Mouse (Mus musculus) hindbrain, embryonic 10.5 days (tissue): ENCODE results near the gene Bcl7a. TPM values are rescaled to one million over a fixed set of nuclear protein-coding genes. Genes with fewer than 3 reads are reported as not detected.

Experiments
- DNase-seq: peaks from one replicate; pipeline ENCODE4 v3.0.0-alpha.2; 2017; ENCODE audit warnings: low spot score
- H3K27ac ChIP-seq: fragments of 300-500 bp; sonication (generic); 2 replicates; pipeline ENCODE4 v1.5.1; 2016; ENCODE audit warnings: mild to moderate bottlenecking, moderate library complexity
- H3K27me3 ChIP-seq: fragments of 300-500 bp; sonication (generic); 2 replicates; pipeline ENCODE4 v1.6.1; 2016; ENCODE audit warnings: mild to moderate bottlenecking; ENCODE audit not compliant: poor library complexity, insufficient read depth, severe bottlenecking
- H3K36me3 ChIP-seq: fragments of 300-500 bp; sonication (generic); 2 replicates; pipeline ENCODE4 v1.6.1; 2016; ENCODE audit warnings: mild to moderate bottlenecking, moderate library complexity
- H3K4me1 ChIP-seq: fragments of 300-500 bp; sonication (generic); replicated peaks from 2 replicates; pipeline ENCODE4 v1.6.1; 2016; ENCODE audit warnings: mild to moderate bottlenecking
- H3K4me3 ChIP-seq: fragments of 300-500 bp; sonication (generic); 2 replicates; pipeline ENCODE4 v1.5.1; 2016; ENCODE audit warnings: mild to moderate bottlenecking, moderate library complexity
- H3K9me3 ChIP-seq: fragments of 300-500 bp; sonication (generic); 2 replicates; pipeline ENCODE4 v1.6.1; 2016; ENCODE audit warnings: mild to moderate bottlenecking, moderate library complexity
- WGBS: fragments of 180-500 bp; shearing (Covaris S2); methylation state at CpG from one replicate; pipeline ENCODE4 v1.1.7; 2016; 5-methylcytosine and 5-hydroxymethylcytosine counted together
- polyA plus RNA-seq: library from polyadenylated mRNA; unstranded; fragments of >200 nt; fragmentation: Nextera tagmentation; extraction: Ambion mirVana; gene quantifications from 2 replicates; pipeline ENCODE4 v1.2.1, GENCODE M21; 2016

Gene Bcl7a
- polyA plus RNA-seq, 1 experiment from 2014 or later, result 48.0 TPM

DNA sequence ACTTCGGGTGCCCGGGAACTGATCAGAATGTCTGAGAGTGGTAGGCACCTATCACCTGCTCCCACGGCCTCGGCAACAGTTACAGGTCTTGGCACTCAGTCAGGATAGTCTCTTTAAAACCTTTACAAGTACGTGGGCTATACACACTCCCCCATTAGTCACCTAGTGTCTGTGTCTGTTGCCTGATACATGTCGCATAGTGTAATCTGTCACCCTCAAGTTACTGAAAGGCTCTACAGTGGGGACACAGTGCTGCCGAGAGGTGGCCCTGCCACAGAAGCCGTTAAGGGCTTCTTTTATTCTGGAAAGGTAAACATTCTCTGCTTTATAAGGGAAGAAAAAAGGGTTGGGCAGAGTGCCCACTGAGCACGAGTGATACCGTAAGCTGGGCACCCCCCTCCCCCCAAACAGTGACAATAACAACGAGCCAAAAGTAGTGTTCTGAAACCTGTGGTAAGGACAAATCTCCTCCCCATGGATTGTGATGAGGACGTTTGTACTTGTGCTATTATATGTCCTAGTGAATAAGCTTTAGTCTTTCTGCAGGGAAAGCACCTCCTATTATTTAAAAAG, 30.5 kb upstream of the Bcl7a start:
- H3K27ac ChIP-seq, result no peak overlapping the region
- no peaks in the 10 kb centered on the region for H3K36me3 ChIP-seq
- DNase-seq, result no peak
- H3K9me3 ChIP-seq, result no peaks in the 10 kb centered on the region
- WGBS, result 74% methylated on average over 12 of the region's 12 CpGs
- no peak overlapping the region for H3K4me3 ChIP-seq
- peaks cover 40% of the 10 kb centered on the region for H3K4me1 ChIP-seq
- H3K27me3 ChIP-seq, result no peaks in the 10 kb centered on the region; the same call in 1 of the 2 replicates

DNA sequence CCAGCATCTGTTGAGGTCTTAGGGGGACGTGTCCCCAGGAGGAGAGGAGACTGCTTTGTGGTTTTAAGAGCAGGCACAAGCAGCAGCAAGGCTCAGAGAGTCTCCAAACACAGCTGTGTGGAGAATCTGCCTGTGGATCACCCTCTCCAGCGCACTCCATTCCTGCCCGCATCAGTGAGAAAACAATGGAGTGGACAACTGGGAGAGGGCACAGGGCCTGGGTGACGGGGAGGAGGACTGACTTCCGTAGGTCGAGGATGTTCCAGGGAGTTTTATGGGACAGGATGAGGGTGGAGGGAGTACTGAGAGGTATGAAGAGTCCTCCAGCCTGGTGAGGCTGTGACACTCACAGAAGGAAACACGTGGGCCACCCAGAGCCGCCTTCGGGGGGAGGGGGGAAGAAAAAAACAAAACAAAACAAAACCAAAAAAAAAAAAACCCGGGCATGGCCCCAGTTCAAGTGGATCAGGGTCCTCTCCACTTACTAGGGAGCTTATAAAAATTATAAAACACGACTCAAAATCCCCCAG, 29.7 kb upstream of the Bcl7a start:
- Histone ChIP-seq H3K9me3 (no peaks in the 10 kb centered on the region), H3K27ac (no peak overlapping the region), H3K4me1 (peaks cover 43% of the 10 kb centered on the region), H3K4me3 (no peak overlapping the region), H3K27me3 (no peaks in the 10 kb centered on the region; the same call in 1 of the 2 replicates), H3K36me3 (no peaks in the 10 kb centered on the region)
- DNase-seq, result no peak
- 64% methylated on average over 11 of the region's 11 CpGs for WGBS

DNA sequence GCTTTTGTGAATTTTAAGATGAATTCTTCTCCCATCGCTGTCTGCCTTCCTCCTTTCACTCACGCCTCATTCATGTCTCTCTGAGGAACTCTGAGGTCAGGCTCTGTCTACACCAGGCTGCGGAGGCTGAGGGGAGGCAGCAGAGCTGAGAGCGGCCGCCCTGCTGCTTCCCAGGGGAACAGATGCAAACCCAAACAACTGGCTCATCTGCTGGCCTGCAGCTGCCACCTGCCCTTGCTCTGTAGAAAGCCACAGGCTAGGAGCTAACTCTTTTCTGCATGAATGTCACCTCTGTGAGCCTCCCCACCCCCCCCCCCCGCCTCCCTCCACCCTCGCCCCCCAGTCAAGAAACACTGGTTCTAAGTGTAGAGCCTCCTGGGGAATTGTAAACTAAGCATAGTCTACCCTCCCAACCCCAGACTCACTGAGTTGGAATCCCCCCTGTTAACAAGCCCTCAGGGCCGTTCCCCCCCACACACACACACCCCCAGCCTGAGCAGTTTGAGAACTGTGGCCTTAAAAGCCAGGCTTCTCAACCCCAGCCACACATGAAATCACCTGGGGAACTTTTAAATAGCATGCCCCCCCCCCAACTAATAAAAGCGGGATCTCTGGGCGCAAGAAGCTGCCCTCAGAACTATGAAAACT, 28.3 kb upstream of the Bcl7a start:
- no peaks in the 10 kb centered on the region; the same call in 1 of the 2 replicates for H3K27me3 ChIP-seq
- peaks cover 38% of the 10 kb centered on the region for H3K4me1 ChIP-seq
- no peak overlapping the region for H3K4me3 ChIP-seq
- 29% methylated on average over 10 of the region's 10 CpGs for WGBS
- no peaks in the 10 kb centered on the region for H3K36me3 ChIP-seq
- peak; percentile 61 for DNase-seq
- H3K9me3 ChIP-seq, result no peaks in the 10 kb centered on the region
- peak overlapping the region; percentile 57 for H3K27ac ChIP-seq

DNA sequence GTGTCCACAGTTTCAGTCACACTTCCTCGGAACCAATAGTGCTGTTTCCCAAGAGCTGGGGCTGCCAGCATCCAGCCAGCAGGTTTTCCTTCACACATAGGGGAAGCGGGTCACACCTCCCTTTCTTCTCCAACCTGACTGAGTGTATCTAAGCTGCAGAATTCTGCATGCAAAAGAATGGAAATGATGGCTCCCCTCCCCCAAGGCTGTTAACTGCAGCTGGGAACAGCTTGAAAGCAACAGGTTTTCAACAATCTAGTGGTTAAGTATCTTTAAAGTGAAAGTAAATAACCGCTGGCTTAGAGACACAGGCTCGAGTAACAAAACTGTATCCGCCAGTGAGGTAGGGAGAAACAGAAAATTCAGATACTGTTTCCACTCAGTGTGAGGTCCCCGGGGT, 25.6 kb upstream of the Bcl7a start:
- Histone ChIP-seq H3K27me3 (no peaks in the 10 kb centered on the region), H3K4me1 (peaks cover 37% of the 10 kb centered on the region), H3K9me3 (no peaks in the 10 kb centered on the region), H3K27ac (no peak overlapping the region), H3K4me3 (peak overlapping the region; percentile 30; the same call in 1 of the 2 replicates), H3K36me3 (no peaks in the 10 kb centered on the region)
- no peak for DNase-seq
- 34% methylated on average over 6 of the region's 6 CpGs for WGBS

DNA sequence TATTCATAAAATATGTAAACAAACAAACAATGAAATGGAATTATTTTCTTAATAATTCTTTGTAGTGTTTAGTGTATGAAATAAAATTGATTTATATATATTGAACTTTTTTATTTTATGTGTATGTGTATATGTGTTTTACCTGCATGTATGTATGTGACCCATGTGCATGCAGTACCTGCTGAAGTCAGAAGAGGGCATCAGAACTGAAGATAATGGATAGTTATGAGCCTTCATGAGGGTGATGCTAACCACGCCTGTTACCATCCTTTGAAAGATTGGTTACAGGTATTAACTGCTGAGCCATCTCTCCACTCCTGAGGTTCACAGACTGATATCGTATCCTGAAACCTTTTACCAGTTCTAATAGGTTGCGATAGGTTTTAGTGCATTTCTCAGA, 23.5 kb upstream of the Bcl7a start:
- DNase-seq, result no peak
- Histone ChIP-seq H3K36me3 (no peaks in the 10 kb centered on the region), H3K27me3 (no peaks in the 10 kb centered on the region), H3K4me1 (peaks cover 34% of the 10 kb centered on the region), H3K9me3 (no peaks in the 10 kb centered on the region), H3K4me3 (no peak overlapping the region), H3K27ac (no peak overlapping the region)
- whole genome bisulfite sequencing, result 98% methylated on average over 3 of the region's 3 CpGs

DNA sequence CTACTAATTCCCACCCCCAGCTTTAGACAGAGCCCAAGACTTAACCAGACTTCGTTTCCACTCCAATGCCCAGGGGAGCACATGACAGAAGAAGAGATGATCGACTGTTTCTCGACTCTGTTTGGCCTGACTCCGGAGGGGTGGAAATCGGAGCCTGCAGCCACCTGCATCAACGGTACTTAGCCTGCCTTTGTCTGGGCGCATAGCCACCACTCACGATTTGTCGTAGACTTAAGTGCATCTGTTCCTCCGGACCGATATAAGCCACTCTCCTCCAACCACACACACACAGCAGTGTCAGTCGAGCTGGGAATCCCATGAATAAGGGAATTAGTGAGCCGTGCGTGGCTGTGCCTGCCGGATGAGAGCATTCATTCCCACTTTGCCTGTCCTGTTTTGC, 19.4 kb upstream of the Bcl7a start:
- Histone ChIP-seq H3K4me1 (peaks cover 31% of the 10 kb centered on the region), H3K36me3 (no peaks in the 10 kb centered on the region), H3K27me3 (peaks cover 11% of the 10 kb centered on the region; the same call in 1 of the 2 replicates), H3K9me3 (no peaks in the 10 kb centered on the region), H3K4me3 (peak overlapping the region; percentile 18; the same call in 1 of the 2 replicates), H3K27ac (peak overlapping the region; percentile 64)
- DNase-seq, result peak; percentile 44
- 21% methylated on average over 15 of the region's 15 CpGs for WGBS

DNA sequence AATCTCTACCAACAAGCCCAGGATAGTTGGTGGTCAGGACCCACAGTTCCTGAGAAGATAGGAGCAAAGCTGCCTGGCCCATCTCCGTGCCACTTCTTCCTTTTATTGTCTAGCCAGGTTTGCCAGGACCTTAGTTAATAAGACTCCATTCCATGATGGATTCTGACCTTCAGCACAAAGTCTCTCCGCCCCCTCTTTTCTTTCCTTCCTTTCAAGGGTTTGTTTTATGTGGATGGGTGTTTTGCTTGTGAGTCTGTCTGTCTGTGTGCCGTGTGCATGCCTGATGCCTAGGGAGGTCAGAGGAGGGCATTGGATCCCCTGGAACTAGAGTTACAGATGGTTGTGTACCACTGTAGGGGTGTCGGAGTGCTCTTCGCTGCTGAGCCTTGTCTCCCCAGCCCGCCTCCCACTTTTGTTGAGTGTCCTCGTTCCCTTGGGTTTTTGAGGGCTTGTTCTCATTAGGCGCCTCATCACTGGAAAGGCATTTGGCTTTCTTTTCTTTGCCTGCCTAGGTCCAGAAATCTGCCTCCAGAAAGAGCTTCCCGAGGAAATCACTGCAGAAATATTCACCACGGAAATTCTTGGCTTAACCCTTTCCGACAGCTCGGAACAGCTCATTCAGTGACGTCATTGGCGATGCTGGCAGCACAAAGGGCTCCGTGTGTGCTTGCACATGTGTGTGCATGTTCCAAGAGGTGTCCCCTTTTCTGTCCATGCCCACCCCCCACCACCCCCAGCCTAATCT, 17.5 kb upstream of the Bcl7a start:
- Histone ChIP-seq H3K27ac (peak overlapping the region; percentile 50; the same call in 1 of the 2 replicates), H3K4me1 (peaks cover 31% of the 10 kb centered on the region), H3K4me3 (no peak overlapping the region), H3K9me3 (no peaks in the 10 kb centered on the region), H3K36me3 (no peaks in the 10 kb centered on the region), H3K27me3 (peaks cover 11% of the 10 kb centered on the region; the same call in 1 of the 2 replicates)
- DNase-seq, result no peak
- WGBS, result 71% methylated on average over 15 of the region's 15 CpGs

DNA sequence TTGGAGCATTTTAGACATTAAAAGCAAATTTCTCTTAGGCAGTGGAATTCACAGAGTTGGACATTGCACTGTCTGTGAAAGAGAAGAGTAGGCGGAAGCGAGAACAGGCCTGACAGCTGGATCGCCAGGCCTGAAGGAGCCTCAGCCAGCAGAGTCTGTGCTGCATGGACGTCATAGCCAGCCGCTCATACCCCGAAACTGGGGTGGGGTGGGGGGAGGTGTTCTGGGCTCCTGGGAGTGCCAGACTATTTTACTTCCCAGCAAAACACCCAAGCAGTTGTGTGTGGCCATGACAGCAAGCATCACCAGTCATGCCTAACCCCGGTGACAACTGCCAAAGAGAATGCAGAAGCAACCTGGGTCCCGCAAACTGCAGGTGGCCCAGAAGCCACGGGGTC, 16.9 kb upstream of the Bcl7a start:
- H3K27ac ChIP-seq, result peak overlapping the region; percentile 50; the same call in 1 of the 2 replicates
- H3K36me3 ChIP-seq, result no peaks in the 10 kb centered on the region
- no peaks in the 10 kb centered on the region for H3K9me3 ChIP-seq
- 70% methylated on average over 9 of the region's 9 CpGs for WGBS
- DNase-seq, result no peak
- H3K4me1 ChIP-seq, result peaks cover 31% of the 10 kb centered on the region
- H3K27me3 ChIP-seq, result peaks cover 11% of the 10 kb centered on the region; the same call in 1 of the 2 replicates
- H3K4me3 ChIP-seq, result no peak overlapping the region

DNA sequence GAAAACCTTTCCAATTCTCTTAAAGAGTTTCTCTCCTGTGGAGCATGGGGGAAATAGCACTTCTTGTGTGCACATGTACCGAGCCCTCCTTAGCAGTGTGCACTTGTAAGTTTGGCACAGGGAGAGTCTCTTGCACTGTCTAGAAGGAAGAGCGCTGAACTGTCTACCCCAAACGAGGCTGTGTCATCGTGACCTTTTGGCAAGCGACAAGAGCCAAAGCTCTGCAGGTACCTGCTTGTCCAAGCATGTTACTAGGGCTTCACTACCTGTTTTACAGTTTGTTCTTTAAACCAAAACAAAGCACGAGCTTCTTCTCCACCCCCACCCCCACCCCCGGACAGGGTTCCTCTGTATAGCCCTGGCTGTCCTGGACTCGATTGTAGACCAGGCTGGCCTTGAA, 15.9 kb upstream of the Bcl7a start:
- WGBS, result 89% methylated on average over 8 of the region's 8 CpGs
- peaks cover 11% of the 10 kb centered on the region; the same call in 1 of the 2 replicates for H3K27me3 ChIP-seq

DNA sequence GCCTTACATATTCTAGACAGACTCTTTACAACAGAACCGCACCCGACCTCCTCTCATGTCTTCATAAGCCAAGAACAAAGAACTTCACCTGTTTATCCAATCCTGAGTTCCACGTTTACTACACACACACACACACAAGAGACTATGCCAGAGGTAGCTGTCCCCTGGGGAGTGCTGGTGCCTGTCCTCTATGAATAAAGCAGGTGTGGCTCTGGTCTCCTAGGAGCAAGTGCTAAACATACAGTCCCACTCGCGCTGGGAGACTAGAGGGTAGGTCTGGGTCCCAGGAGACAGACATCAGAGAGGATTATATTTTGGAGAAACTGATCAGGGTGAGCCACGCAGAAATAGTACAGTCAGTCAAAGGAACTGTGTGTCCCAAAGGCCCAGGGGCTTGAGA, 10.1 kb upstream of the Bcl7a start:
- Histone ChIP-seq H3K27ac (no peak overlapping the region), H3K4me1 (peaks cover 16% of the 10 kb centered on the region), H3K27me3 (no peaks in the 10 kb centered on the region), H3K4me3 (no peak overlapping the region), H3K9me3 (no peaks in the 10 kb centered on the region), H3K36me3 (no peaks in the 10 kb centered on the region)
- no peak for DNase-seq
- WGBS, result 88% methylated on average over 6 of the region's 6 CpGs

More for the DNA sequence above, 15.9 kb upstream of the Bcl7a start:
- Histone ChIP-seq H3K9me3 (no peaks in the 10 kb centered on the region), H3K36me3 (no peaks in the 10 kb centered on the region), H3K4me3 (no peak overlapping the region), H3K27ac (no peak overlapping the region), H3K4me1 (peaks cover 31% of the 10 kb centered on the region)
- DNase-seq, result no peak

DNA sequence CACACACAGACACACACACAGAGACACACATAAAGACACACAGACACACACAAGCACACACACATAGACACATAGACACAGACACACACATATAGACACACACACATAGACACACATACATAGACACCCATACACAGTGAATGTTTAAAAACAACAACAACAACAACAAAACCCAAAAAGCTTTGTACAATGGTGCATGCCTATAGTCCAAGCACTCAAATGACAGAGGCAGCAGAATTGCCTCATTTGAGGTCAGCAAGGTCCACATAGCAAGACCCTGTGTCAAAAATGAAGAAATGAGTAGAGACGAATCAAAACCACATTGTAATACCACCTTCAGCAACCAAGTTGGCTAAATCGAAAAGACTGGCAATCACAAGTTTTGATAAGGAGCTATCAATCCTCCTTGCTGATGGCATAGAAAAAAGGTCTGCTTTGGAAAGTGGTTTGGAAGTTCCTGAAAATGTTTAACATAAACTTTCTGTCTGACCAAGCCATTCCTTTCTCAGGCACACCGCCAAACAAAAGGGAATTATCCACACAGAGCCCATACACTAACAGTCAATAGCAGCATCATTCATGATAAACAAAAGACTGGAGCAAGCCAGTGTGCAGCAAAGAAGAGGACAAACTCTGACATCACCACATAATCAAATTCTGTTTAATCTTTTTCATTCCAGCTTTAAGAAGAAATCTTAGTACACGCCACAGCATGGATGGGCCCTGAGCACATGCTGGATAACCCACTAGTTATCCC, 7.3 kb upstream of the Bcl7a start:
- peak overlapping the region; percentile 71 for H3K27ac ChIP-seq
- 60% methylated on average over 4 of the region's 4 CpGs for WGBS

DNA sequence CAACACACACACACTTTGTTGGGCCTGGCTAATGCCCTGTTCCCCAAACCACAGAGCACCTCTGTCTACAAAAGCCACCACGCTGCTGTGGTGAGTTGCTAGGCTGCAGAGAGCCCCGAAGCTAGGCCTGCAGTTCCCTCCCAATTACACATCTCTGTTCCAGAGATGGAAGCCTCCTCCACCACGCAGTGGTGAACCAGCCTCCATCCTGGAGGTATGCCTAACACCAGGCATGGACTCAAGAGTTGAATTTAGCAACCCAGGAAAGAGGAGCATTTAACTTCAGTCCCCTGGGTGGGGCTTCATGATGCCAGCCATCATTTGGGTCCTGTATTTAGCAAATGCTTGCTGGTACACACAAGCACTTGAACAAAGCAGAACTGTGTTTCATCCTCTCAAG, 5.2 kb upstream of the Bcl7a start:
- Histone ChIP-seq H3K27me3 (no peaks in the 10 kb centered on the region), H3K9me3 (no peaks in the 10 kb centered on the region), H3K4me3 (no peak overlapping the region), H3K36me3 (no peaks in the 10 kb centered on the region), H3K27ac (no peak overlapping the region), H3K4me1 (peaks cover 19% of the 10 kb centered on the region)
- no peak for DNase-seq
- 58% methylated on average over 3 of the region's 3 CpGs for WGBS

More for the DNA sequence above, 7.3 kb upstream of the Bcl7a start:
- Histone ChIP-seq H3K4me1 (peaks cover 16% of the 10 kb centered on the region), H3K27me3 (no peaks in the 10 kb centered on the region), H3K36me3 (no peaks in the 10 kb centered on the region), H3K9me3 (no peaks in the 10 kb centered on the region), H3K4me3 (no peak overlapping the region)
- DNase-seq, result no peak
